In genomic region chr10:77038579-77039174, GRCm38 (mm10) we compare ENCODE assay signal across 20 mouse cellular contexts.
"Had no signal": no experiment of that assay in that cellular context is flagged by ENCODE, and none has a peak within 500 bp of the region (broad histone marks: within the 10 kb centered on the region; RNA-seq: fewer than 3 reads in every experiment).

No protein-coding gene starts in this region.

- H3K27me3 ChIP-seq: liver, embryonic 15.5 days; lung, embryonic 15.5 days; megakaryocyte, embryonic 14.5 days; midbrain, embryonic 13.5 days; midbrain, embryonic 15.5 days; neural tube, embryonic 13.5 days; neural tube, embryonic 15.5 days; stomach, embryonic 15.5 days had no signal

- H3K9me3 ChIP-seq: liver, embryonic 15.5 days; lung, embryonic 15.5 days; megakaryocyte, embryonic 14.5 days; midbrain, embryonic 13.5 days; midbrain, embryonic 15.5 days; neural tube, embryonic 13.5 days; neural tube, embryonic 15.5 days; stomach, embryonic 15.5 days had no signal

- H3K27ac ChIP-seq: liver, embryonic 15.5 days; lung, embryonic 15.5 days; macrophage; midbrain, embryonic 13.5 days; midbrain, embryonic 15.5 days; neural tube, embryonic 13.5 days; neural tube, embryonic 15.5 days; stomach, embryonic 15.5 days; stomach, postnatal 0 days had no signal

- DNase-seq: liver, postnatal 0 days; lung, adult 2 months; lung, postnatal 14 days; lung, postnatal 36 days; right cerebral cortex, postnatal 14 days; thymus, adult 2 months; thymus, postnatal 25 days; thymus, postnatal 4 days had no signal

- ATAC-seq: liver, postnatal 0 days; lung, postnatal 0 days; midbrain, embryonic 13.5 days; midbrain, embryonic 15.5 days had no signal

- H3K9ac ChIP-seq: liver, embryonic 15.5 days; liver, postnatal 0 days; lung, embryonic 15.5 days; midbrain, embryonic 13.5 days; midbrain, embryonic 15.5 days; neural tube, embryonic 13.5 days; neural tube, embryonic 15.5 days; stomach, embryonic 15.5 days had no signal

- H3K4me3 ChIP-seq: liver, embryonic 15.5 days; lung, embryonic 15.5 days; megakaryocyte, embryonic 14.5 days; midbrain, embryonic 13.5 days; midbrain, embryonic 15.5 days; neural tube, embryonic 13.5 days; neural tube, embryonic 15.5 days; stomach, embryonic 15.5 days had no signal

- H3K4me2 ChIP-seq: liver, embryonic 15.5 days; lung, embryonic 15.5 days; midbrain, embryonic 11.5 days; midbrain, embryonic 13.5 days; midbrain, embryonic 15.5 days; neural tube, embryonic 13.5 days; neural tube, embryonic 15.5 days; stomach, embryonic 15.5 days had no signal
